Mouse (Mus musculus) bone marrow macrophage, adult 2 months (primary cell): ENCODE data around the gene Pygo2. TPM values are rescaled to one million over a fixed set of nuclear protein-coding genes. Genes with fewer than 3 reads are reported as not detected.

ENCODE experiments used
- H3K27ac ChIP-seq: 2 replicates; pipeline ENCODE4 v1.5.1; 2012; ENCODE audit warnings: low read depth, low read length; ENCODE audit not compliant: insufficient read depth
- H3K4me1 ChIP-seq: 2 replicates; pipeline ENCODE4 v1.6.1; 2012; ENCODE audit warnings: low read length; ENCODE audit not compliant: control insufficient read depth, insufficient read depth
- H3K4me3 ChIP-seq: 2 replicates; pipeline ENCODE4 v1.5.1; 2012; ENCODE audit warnings: mild to moderate bottlenecking, low read length, moderate library complexity; ENCODE audit not compliant: insufficient read depth
- CTCF ChIP-seq: IDR thresholded peaks from 2 replicates; pipeline ENCODE4 v1.5.1; 2012; ENCODE audit warnings: low read depth, mild to moderate bottlenecking, low read length, moderate library complexity
- POLR2A ChIP-seq: IDR thresholded peaks from 2 replicates; pipeline ENCODE4 v1.6.1; 2012; ENCODE audit warnings: mild to moderate bottlenecking, low read depth, low read length, borderline replicate concordance
- polyA plus RNA-seq: library from polyadenylated mRNA; stranded (reverse); fragments of >200 nt; gene quantifications from 2 replicates; pipeline ENCODE4 v1.2.4, GENCODE M21; 2012; ENCODE audit not compliant: missing spikeins, insufficient read depth, insufficient read length

The Pygo2 gene
- polyA plus RNA-seq, 1 experiment: 25.3 TPM

DNA sequence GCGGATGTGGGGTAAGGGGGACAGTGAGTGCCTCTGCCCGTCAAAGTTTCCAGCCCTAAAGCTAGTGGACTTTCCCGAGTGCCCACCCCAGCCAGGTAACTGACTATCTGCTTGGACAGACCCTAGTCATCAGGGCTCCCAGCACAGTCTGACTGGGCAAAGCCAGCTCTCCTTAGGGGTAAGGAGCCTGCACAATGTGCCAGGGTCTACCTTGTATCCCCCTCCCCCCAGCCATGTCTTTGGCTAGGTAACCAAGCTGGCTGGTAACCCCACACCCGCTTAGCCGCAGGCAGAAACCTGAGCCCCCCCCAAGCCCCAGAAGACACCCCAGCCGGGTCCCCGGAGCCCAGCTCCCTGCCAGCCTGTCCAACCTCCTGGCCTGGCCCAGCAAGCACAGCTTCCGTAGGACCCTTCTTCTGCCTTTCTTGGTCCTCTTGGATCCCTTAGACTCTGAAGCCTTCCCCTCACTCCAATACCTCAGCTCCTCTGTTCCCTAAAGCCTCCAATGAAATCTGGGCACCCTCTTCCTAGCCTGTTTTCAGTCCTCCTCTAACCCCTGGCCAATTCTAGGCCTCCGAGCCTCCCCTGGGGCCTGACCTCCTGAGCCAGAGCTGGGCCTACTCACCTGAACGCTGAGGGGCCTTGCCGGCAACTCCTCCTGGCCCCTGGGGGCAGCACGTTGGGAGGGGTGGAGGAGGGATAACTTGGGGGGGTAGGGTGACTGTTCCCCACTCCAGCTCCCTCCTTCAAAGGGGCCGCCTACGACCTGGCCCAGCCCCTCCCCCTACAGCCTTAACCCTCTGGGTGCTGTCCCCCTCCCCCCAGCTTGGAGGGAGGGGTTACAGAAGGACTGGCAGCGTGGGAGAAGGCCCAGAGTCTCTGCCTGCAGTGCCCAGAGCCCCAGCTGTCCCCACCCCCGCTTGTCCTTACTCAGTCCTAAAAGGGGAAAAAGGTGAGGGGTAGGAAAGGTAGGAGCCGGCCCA, 43.3 kb upstream of the Pygo2 start:
- H3K4me1 ChIP-seq: peaks cover 56% of the 10 kb centered on the region
- no peak overlapping the region for H3K27ac ChIP-seq
- H3K4me3 ChIP-seq: no peak overlapping the region
- TF ChIP-seq CTCF: no peak
- TF ChIP-seq POLR2A: no peak

DNA sequence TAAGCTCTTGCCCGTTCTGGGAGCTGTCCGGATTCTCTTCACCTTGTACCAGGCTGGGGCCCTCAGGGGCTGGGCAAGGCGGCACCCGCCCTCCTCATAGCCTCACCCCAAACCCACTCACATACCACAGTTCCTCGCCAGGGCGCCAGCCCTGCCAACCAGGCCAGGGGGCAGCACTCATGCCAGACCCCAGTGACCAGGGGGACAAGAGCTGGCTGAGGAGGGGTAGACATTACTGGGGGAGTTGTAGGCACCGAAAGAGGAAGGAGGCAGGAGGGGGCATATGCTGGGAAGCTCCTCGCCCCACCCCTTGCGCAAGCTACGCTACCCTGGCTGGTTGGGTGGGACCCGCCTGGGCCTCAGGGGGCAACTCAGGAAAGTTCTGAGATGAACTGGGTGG, 42.4 kb upstream of the Pygo2 start:
- Histone ChIP-seq H3K4me3 (peak overlapping the region; percentile 5; the same call in 1 of the 2 replicates), H3K27ac (no peak overlapping the region), H3K4me1 (peaks cover 56% of the 10 kb centered on the region)
- TF ChIP-seq POLR2A (no peak), CTCF (no peak)

DNA sequence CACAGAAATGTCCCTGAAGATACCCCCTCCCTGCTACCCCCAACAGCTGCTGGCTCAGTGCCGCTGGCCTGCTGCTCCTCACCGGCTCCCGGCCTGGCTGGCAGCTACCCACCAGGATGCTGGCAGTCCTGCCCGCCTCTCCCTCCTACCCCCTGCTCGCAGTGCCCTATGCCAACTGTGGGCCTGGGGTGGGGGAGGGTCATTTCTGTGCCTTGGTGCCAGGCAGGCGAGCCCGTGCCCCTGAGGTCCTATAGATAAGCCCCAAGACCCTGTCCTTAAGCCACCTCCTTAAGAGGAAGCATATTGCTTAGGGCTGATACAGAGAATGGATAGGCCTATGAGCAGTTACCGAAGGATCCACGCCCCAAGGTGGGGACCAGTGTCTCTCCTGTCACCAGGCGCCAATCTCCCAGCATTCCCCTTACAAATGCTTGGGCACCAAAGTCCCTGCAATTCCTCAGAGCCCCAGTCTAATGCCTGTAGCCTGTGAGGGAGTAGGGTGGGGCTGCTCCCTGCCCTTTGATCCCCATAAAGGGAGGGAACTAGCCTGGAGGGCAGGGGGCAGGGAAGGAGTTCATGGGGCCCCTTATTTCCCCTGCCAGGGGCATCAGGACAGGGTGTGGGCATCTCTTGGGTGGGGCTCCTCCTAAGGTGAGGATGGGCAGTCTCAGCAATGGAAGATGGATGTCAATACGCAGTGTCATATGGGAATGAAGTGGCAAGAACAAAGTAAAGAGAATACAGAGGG, 41.7 kb upstream of the Pygo2 start:
- H3K27ac ChIP-seq: no peak overlapping the region; the same call in 1 of the 2 replicates
- 0 out of 2 replicates have a peak overlapping the region, but pooled peaks have one; percentile 5 for H3K4me3 ChIP-seq
- H3K4me1 ChIP-seq: peaks cover 56% of the 10 kb centered on the region
- TF ChIP-seq CTCF (no peak), POLR2A (no peak)

DNA sequence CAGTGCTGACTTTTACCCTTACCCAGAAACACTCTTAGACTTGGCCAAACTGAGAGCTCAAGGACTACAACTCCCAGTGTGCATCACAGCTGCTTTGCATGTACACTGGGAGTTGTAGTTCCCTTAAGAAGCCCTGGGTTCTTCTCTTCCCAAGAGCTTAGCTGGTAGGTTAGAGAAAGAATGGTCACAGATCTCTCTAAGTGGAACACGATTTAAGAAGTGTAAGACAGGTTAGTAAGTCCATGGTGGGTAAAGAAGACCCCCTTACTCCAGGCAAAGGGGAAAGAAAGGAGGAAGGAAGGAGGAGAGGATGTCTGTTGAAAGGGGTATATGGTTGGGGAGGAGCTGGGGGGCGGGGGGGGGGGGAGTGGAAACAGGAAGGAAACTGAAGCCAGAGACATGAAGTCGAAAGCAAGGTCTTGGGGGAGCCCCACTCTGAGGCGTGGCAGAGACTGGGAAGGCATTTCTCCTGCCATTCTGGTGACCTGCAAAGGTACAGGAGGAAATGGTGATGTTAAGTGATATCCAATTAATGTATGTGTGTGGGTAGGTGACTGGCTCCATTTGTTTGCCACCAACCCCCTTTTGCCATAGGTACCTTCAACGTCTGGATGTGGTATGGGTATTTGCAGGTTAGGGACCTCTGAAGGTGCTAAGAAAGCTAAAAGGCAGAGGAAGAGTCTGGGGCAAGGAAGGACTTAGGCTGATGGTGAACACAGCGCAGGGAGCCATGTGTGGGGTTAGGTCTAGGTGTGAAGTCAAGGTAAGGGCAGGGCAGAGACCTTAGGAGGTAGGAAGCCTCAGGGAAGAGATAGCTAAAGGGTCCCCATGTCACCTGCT, 40.9 kb upstream of the Pygo2 start:
- peak overlapping the region; percentile 61 for H3K27ac ChIP-seq
- peak overlapping the region; percentile 14 for H3K4me3 ChIP-seq
- TF ChIP-seq CTCF: no peak
- no peak for TF ChIP-seq POLR2A
- peaks cover 52% of the 10 kb centered on the region for H3K4me1 ChIP-seq

DNA sequence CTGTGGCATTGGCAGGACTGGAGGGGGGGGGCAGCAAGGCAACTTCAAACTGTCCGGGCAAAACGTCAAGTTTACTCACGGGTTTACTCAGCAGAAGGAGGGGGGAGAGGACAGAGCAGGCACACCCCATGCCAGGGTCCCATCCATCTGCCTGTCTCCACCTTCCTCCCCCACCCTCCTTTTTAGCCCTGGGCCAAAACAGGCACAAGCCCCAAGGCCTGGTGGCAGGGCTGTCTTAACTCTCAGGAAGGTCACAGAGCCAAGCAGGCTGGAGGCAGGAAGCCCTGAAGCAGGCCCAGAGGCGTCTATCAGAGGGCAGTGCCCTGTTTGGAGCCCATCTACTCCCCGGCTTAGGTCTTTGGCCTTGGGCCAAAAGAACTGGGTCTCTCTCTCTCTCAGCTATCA, 39.9 kb upstream of the Pygo2 start:
- H3K4me3 ChIP-seq: peak overlapping the region; percentile 14
- TF ChIP-seq CTCF: no peak
- no peak for TF ChIP-seq POLR2A
- peak overlapping the region; percentile 61 for H3K27ac ChIP-seq
- peaks cover 47% of the 10 kb centered on the region for H3K4me1 ChIP-seq

DNA sequence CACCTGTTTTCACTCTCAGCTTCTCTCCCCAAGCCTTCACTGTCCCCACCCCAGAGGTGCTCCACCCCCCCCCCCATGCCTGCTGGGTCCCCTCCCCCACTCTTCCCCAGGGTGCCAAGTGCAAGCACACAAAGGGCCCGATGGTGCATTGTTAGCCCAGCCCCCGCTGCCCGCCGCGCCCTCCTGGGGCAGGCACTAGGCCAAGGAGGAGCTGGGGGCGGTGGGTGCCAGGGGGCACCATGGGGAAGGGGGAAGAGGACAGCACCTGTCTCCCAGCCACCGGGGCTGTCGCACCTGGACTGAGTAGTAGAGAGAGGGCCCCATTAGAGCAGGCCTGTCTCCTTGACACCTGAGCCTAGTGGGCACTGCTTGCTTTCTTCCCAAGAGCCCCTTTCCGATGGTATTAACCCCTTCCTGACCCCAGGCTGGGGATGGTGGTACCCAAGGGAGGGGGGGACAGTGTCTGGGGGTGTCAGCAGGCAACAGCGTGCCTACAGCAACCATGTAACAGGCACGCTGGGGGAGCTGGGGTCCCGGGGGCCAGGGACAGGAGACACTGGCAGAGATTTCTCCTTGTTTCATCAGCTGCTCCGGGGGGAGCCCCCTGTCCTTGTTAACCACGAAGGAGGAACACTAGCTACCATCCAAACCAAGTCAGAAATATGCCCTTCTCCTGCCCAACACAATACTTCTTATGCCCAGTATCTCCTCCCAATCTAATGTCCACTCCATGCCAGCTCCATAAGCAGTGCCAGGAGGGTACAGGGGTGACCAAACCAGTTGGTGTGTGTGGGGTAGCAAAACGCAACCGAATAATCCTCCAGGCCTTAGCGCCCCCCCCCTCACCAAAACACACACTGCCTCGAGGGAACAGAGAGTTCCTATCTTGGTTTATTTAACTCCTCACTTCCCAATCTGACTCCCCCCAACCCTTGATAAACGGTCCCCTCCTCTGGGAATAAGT, 39.0 kb upstream of the Pygo2 start:
- Histone ChIP-seq H3K4me1 (peaks cover 40% of the 10 kb centered on the region), H3K4me3 (peak overlapping the region; percentile 98), H3K27ac (peak overlapping the region; percentile 81)
- TF ChIP-seq CTCF: no peak
- no peak for TF ChIP-seq POLR2A

DNA sequence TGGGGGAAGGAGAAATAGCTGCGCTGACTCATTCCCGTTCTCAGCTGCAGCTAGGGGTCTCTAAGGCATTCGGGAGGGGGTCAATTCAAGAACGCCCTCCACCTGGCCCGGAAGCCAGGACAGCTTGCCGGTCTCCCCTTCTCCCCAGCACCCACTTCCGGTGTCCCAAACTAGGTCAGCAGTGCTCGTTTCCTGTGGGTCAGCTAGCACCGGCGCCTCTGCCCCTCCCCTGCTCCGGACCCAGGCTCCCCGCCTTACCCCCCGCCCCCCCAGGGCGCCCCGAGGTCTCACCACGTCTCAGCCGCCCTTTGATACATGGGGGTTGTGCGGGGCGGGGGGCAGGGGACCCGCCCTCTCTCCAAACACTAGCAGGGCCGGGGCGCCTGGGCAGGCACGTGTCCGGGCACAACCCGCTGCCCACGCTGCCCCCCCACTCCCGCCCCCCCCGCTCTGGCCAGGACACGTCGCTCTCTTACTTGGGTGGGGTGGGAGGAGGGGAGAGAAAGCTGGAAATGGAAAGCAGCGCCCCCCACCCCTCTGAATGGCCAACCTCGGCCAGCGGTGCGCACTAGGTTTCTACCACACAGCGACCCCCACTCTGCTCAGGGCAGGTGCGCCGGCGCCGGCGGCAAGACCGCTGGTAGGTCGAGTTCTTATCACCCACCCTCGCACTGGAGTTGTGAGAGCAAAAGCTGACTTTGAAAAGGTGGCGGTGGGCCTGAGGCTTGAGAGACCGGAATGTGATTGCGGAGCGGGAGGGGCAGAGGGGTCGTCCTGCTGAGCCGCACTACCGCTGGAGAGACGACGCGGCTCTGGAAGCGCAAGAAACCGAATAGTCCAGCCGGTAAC, 38.1 kb upstream of the Pygo2 start:
- H3K27ac ChIP-seq: peak overlapping the region; percentile 82
- TF ChIP-seq POLR2A (no peak), CTCF (no peak)
- H3K4me3 ChIP-seq: peak overlapping the region; percentile 98
- peaks cover 35% of the 10 kb centered on the region for H3K4me1 ChIP-seq

DNA sequence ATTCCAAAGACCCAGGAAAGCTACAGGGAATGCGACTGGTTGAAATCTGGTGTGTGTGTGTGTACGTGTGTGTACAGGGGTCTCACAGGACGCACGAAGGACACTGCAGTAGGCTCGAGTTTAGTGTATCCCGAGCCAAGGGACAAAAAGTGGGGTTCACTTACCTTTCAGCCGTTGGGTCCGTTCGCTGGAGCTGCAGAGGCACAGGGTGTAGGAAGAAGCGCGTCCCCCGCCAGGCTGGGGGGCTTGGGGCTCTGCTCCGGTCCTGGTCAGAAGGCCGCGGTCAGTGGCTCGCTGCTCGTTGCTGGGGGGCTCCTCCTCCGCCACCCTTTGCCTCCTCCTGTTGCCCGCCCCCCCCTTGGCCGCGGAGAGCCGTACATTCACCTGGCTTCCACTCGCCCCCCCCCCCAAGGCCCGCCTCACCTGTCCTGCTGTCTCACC, 37.1 kb upstream of the Pygo2 start:
- TF ChIP-seq CTCF: no peak
- TF ChIP-seq POLR2A: no peak
- Histone ChIP-seq H3K4me1 (peaks cover 27% of the 10 kb centered on the region), H3K4me3 (peak overlapping the region; percentile 98), H3K27ac (peak overlapping the region; percentile 72)
